ENCODE assay signal across 20 mouse cellular contexts in genomic region chr1:90896281-90896680, GRCm38 (mm10). TPM values are rescaled to one million over a fixed set of nuclear protein-coding genes. Genes with fewer than 3 reads are reported as not detected.
DNase-seq lines count a peak whose midpoint lies in the region; ATAC-seq and TF ChIP-seq lines count a peak whose summit lies in the region.
"Had no signal": no experiment of that assay in that cellular context is flagged by ENCODE, and none has a peak within 500 bp of the region (broad histone marks: within the 10 kb centered on the region; RNA-seq: fewer than 3 reads in every experiment).

No protein-coding gene starts in this region.

- H3K4me1 ChIP-seq in embryonic facial prominence, embryonic 13.5 days = peaks cover 29% of the 10 kb centered on the region
- H3K4me1 ChIP-seq in embryonic facial prominence, embryonic 10.5 days = peaks cover 19% of the 10 kb centered on the region
- H3K4me1 ChIP-seq in heart, postnatal 0 days (ENCODE audit: control insufficient read depth, insufficient read depth) = peaks cover 28% of the 10 kb centered on the region
- H3K4me1 ChIP-seq in lung, postnatal 0 days (ENCODE audit: insufficient read depth, low read depth, low read length) = peaks cover 9% of the 10 kb centered on the region

- no peaks in the 10 kb centered on the region for H3K27me3 ChIP-seq in embryonic facial prominence, embryonic 13.5 days
- H3K27me3 ChIP-seq in embryonic facial prominence, embryonic 10.5 days (replicated peaks; ENCODE audit: low read depth, poor library complexity, severe bottlenecking) = 0 out of 2 replicates have a peak, but pooled peaks cover 3% of the 10 kb centered on the region
- no peaks in the 10 kb centered on the region for H3K27me3 ChIP-seq in heart, postnatal 0 days (ENCODE audit: control insufficient read depth, insufficient read depth, low read length)
- no peaks in the 10 kb centered on the region for H3K27me3 ChIP-seq in lung, postnatal 0 days (replicated peaks; ENCODE audit: insufficient read depth, low read length)
- H3K27me3 ChIP-seq: embryonic facial prominence, embryonic 12.5 days; forebrain, embryonic 12.5 days; heart, embryonic 12.5 days; hindbrain, embryonic 13.5 days; neural tube, embryonic 15.5 days; Patski had no signal

- no peak overlapping the region for H3K9ac ChIP-seq in embryonic facial prominence, embryonic 13.5 days
- no peak overlapping the region for H3K9ac ChIP-seq in heart, postnatal 0 days (replicated peaks; ENCODE audit: low read depth, low read length)
- H3K9ac ChIP-seq in lung, postnatal 0 days (replicated peaks; ENCODE audit: low read depth) = no peak overlapping the region
- H3K9ac ChIP-seq: embryonic facial prominence, embryonic 12.5 days; forebrain, embryonic 12.5 days; heart, embryonic 12.5 days; hindbrain, embryonic 13.5 days; lung, embryonic 14.5 days; neural tube, embryonic 15.5 days had no signal

- 83% methylated on average over 4 of the region's 4 CpGs for WGBS in embryonic facial prominence, embryonic 13.5 days
- WGBS in embryonic facial prominence, embryonic 10.5 days = 89% methylated on average over 4 of the region's 4 CpGs
- WGBS in heart, postnatal 0 days = 82% methylated on average over 4 of the region's 4 CpGs
- WGBS in lung, postnatal 0 days = 84% methylated on average over 4 of the region's 4 CpGs

- DNase-seq in embryonic facial prominence, embryonic 10.5 days (ENCODE audit: low spot score) = no peak
- DNase-seq in heart, postnatal 0 days (ENCODE audit: low spot score) = no peak
- DNase-seq in heart, adult 8-10 months (ENCODE audit: low spot score) = no peak
- no peak for DNase-seq in lung, postnatal 0 days (ENCODE audit: low spot score)
- no peak for DNase-seq in lung, postnatal 36 days
- no peak for DNase-seq in yolk sac, embryonic 10.5 days (ENCODE audit: low spot score)
- no peak for DNase-seq in thymus, postnatal 25 days
- DNase-seq: retina, postnatal 1 day had no signal

- no peak overlapping the region for H3K4me3 ChIP-seq in embryonic facial prominence, embryonic 13.5 days
- H3K4me3 ChIP-seq in embryonic facial prominence, embryonic 10.5 days = no peak overlapping the region
- no peak overlapping the region for H3K4me3 ChIP-seq in heart, postnatal 0 days (ENCODE audit: low read depth, low read length)
- no peak overlapping the region for H3K4me3 ChIP-seq in lung, postnatal 0 days (ENCODE audit: low read depth, low read length)
- H3K4me3 ChIP-seq: embryonic facial prominence, embryonic 12.5 days; forebrain, embryonic 12.5 days; heart, embryonic 12.5 days; hindbrain, embryonic 13.5 days; left cerebral cortex, adult 2 months; neural tube, embryonic 15.5 days had no signal

- no peak for ATAC-seq in embryonic facial prominence, embryonic 13.5 days (ENCODE audit: insufficient number of reproducible peaks, insufficient read depth, low FRiP score, low TSS enrichment, low read depth)
- no peak for ATAC-seq in heart, postnatal 0 days (ENCODE audit: insufficient read depth, low read depth)
- no peak for ATAC-seq in lung, postnatal 0 days

- peak overlapping the region; percentile 86 for H3K27ac ChIP-seq in embryonic facial prominence, embryonic 13.5 days
- no peak overlapping the region for H3K27ac ChIP-seq in embryonic facial prominence, embryonic 10.5 days (replicated peaks)
- H3K27ac ChIP-seq in heart, postnatal 0 days (ENCODE audit: low read depth) = peak overlapping the region; percentile 64; the same call in 1 of the 2 replicates
- peak overlapping the region; percentile 66 for H3K27ac ChIP-seq in lung, postnatal 0 days (ENCODE audit: low read length)
- H3K27ac ChIP-seq: forebrain, embryonic 12.5 days; hindbrain, embryonic 13.5 days; left cerebral cortex, adult 2 months had no signal

- H3K9me3 ChIP-seq in embryonic facial prominence, embryonic 13.5 days = peaks cover 3% of the 10 kb centered on the region
- H3K9me3 ChIP-seq in embryonic facial prominence, embryonic 10.5 days = peaks cover 4% of the 10 kb centered on the region; the same call in 1 of the 2 replicates
- H3K9me3 ChIP-seq in heart, postnatal 0 days (replicated peaks; ENCODE audit: control insufficient read depth, low read length) = no peaks in the 10 kb centered on the region
- no peaks in the 10 kb centered on the region for H3K9me3 ChIP-seq in lung, postnatal 0 days (ENCODE audit: low read length)
- H3K9me3 ChIP-seq: neural tube, embryonic 15.5 days had no signal

- TF ChIP-seq EP300 in heart, postnatal 0 days (IDR thresholded peaks at IDR 0.05; ENCODE audit: low read depth) = no peak
- TF ChIP-seq EP300 in lung, postnatal 0 days (IDR thresholded peaks at IDR 0.05) = no peak

- H3K36me3 ChIP-seq in embryonic facial prominence, embryonic 13.5 days = no peaks in the 10 kb centered on the region
- no peaks in the 10 kb centered on the region for H3K36me3 ChIP-seq in embryonic facial prominence, embryonic 10.5 days (replicated peaks)
- no peaks in the 10 kb centered on the region for H3K36me3 ChIP-seq in heart, postnatal 0 days (replicated peaks; ENCODE audit: control insufficient read depth, insufficient read depth, low read length)
- H3K36me3 ChIP-seq in lung, postnatal 0 days (ENCODE audit: insufficient read depth, low read length) = no peaks in the 10 kb centered on the region
- H3K36me3 ChIP-seq: embryonic facial prominence, embryonic 12.5 days; forebrain, embryonic 12.5 days; heart, embryonic 12.5 days; hindbrain, embryonic 13.5 days; neural tube, embryonic 15.5 days had no signal

- H3K4me2 ChIP-seq in embryonic facial prominence, embryonic 13.5 days = peak overlapping the region; percentile 33; the same call in 1 of the 2 replicates
- H3K4me2 ChIP-seq in heart, postnatal 0 days (ENCODE audit: low read depth, low read length) = no peak overlapping the region
- no peak overlapping the region for H3K4me2 ChIP-seq in lung, postnatal 0 days (replicated peaks; ENCODE audit: low read depth, low read length)
- H3K4me2 ChIP-seq: embryonic facial prominence, embryonic 12.5 days; forebrain, embryonic 12.5 days; heart, embryonic 12.5 days; hindbrain, embryonic 13.5 days; liver, embryonic 11.5 days; lung, embryonic 14.5 days had no signal

- no peak for TF ChIP-seq CTCF in heart, postnatal 0 days (IDR thresholded peaks at IDR 0.05; ENCODE audit: low read depth)
- TF ChIP-seq CTCF in lung, postnatal 0 days (IDR thresholded peaks at IDR 0.05) = no peak

RNA-seq across cellular contexts. Expression of gene Mlph, which starts 18.6 kb away (rescaled TPM):
- polyA plus RNA-seq in embryonic facial prominence, embryonic 13.5 days (2015; fragmentation: Nextera tagmentation; extraction: Ambion mirVana) = 0.60 and 0.65 TPM in 2 replicates
- 0.06 and 0.14 TPM in 2 replicates for polyA plus RNA-seq in embryonic facial prominence, embryonic 10.5 days (2016; fragmentation: Nextera tagmentation; extraction: Ambion mirVana)
- total RNA-seq in heart, postnatal 0 days (2014; rRNA removed; ENCODE audit: low replicate concordance) = 0.04 and 0.27 TPM in 2 replicates
- 0.12 TPM in 2 replicates for polyA plus RNA-seq in heart, postnatal 0 days (2015; fragmentation: Nextera tagmentation; extraction: Ambion mirVana)
- total RNA-seq in heart, adult 8-10 months (2022) = 1 to 10 TPM in 2 of 4 experiments, under 1 TPM in 2; 0.75 to 1.5 (median 1.1) TPM
- polyA plus RNA-seq in lung, postnatal 0 days (2015; fragmentation: Nextera tagmentation; extraction: Ambion mirVana) = 2.4 and 2.7 TPM in 2 replicates
- polyA plus RNA-seq: liver, embryonic 11.5 days had no signal

RNA-seq across cellular contexts. Expression of gene Col6a3, which starts 52.5 kb away (rescaled TPM):
- polyA plus RNA-seq in embryonic facial prominence, embryonic 13.5 days (2015; fragmentation: Nextera tagmentation; extraction: Ambion mirVana) = 108 and 136 TPM in 2 replicates
- polyA plus RNA-seq in embryonic facial prominence, embryonic 10.5 days (2016; fragmentation: Nextera tagmentation; extraction: Ambion mirVana) = 3.5 and 6.6 TPM in 2 replicates
- 81.7 and 110 TPM in 2 replicates for total RNA-seq in heart, postnatal 0 days (2014; rRNA removed; ENCODE audit: low replicate concordance)
- polyA plus RNA-seq in heart, postnatal 0 days (2015; fragmentation: Nextera tagmentation; extraction: Ambion mirVana) = 14.2 and 15.1 TPM in 2 replicates
- 10 to 100 TPM in 3 of 4 experiments, 1 to 10 TPM in 1; 9.9 to 29.8 (median 23.8) TPM for total RNA-seq in heart, adult 8-10 months (2022)
- 62.4 and 62.8 TPM in 2 replicates for polyA plus RNA-seq in lung, postnatal 0 days (2015; fragmentation: Nextera tagmentation; extraction: Ambion mirVana)

RNA-seq across cellular contexts. Expression of gene Prlh, which starts 56.6 kb away (rescaled TPM):
- not detected in 2 replicates for polyA plus RNA-seq in embryonic facial prominence, embryonic 13.5 days (2015; fragmentation: Nextera tagmentation; extraction: Ambion mirVana)
- polyA plus RNA-seq in embryonic facial prominence, embryonic 10.5 days (2016; fragmentation: Nextera tagmentation; extraction: Ambion mirVana) = not detected in 2 replicates
- total RNA-seq in heart, postnatal 0 days (2014; rRNA removed; ENCODE audit: low replicate concordance) = not detected in 2 replicates
- not detected in 2 replicates for polyA plus RNA-seq in heart, postnatal 0 days (2015; fragmentation: Nextera tagmentation; extraction: Ambion mirVana)
- not detected for total RNA-seq in heart, adult 8-10 months (2022)
- not detected in 2 replicates for polyA plus RNA-seq in lung, postnatal 0 days (2015; fragmentation: Nextera tagmentation; extraction: Ambion mirVana)
- total RNA-seq: layer of hippocampus, adult 8-10 months; left cerebral cortex, adult 2 months had no signal
- polyA plus RNA-seq: embryonic facial prominence, embryonic 12.5 days; forebrain, embryonic 12.5 days; heart, embryonic 12.5 days; hindbrain, embryonic 13.5 days; liver, embryonic 11.5 days; lung, embryonic 14.5 days; neural tube, embryonic 15.5 days; Patski; small intestine, adult 2 months had no signal
